Mouse (Mus musculus): ENCODE measurements around the gene Nr2c2. TPM values are rescaled to one million over a fixed set of nuclear protein-coding genes. Genes with fewer than 3 reads are reported as not detected.

Nr2c2 gene
- total RNA-seq (2023) = 51.1 and 70.9 TPM in 2 replicates

GRCm38 (mm10) chr6:92091130-92091591 is at the start of gene Nr2c2:
Gene Nr2c2, plus strand, starts transcription at chr6:92091390.

DNA sequence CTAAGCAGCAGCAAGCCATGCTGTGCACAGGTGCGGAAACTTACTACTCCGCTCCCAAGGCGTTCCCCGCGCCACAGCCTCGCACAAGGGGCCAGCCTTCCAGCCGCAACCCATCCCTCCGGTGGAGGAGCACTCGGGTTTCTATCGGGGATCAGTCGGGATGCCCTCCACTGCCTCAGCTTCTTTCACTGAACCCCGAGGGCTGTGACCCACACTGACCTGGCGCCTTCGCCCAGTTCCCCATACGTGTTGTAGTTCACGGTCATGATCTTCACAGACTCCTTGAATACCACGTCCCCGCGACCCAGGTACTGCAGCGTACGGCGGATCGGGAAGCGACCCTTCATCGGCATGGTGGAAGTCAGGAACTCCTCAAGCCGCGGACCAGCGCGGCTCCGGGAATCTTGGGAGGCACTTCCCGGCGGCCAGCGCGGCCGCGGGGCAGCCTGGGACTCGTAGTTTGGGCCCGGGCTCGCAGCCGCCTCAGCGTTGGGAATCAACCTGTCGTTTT is 92.5 kb downstream of the Nr2c2 start, which contains the start of gene Mrps25:
Gene Mrps25 (minus strand): TSS at position 413 of the 511 bp plus-strand sequence.

GRCm38 (mm10) chr6:92214773-92215449 is 123.7 kb downstream of the Nr2c2 start, which contains the start of gene Rbsn:
Gene Rbsn, minus strand, starts transcription at chr6:92214925.

Other genes with a start within 250 kb of the Nr2c2 start
- 42.5 and 45.7 TPM in 2 replicates for gene Ccdc174, start 213.3 kb upstream of the Nr2c2 start, total RNA-seq (2023)
- 1.4 and 3.7 TPM in 2 replicates for gene 4930590J08Rik, start 188.6 kb upstream of the Nr2c2 start, total RNA-seq (2023)
- gene Fgd5, start 112.5 kb upstream of the Nr2c2 start, total RNA-seq (2023) = 0.13 TPM in 1 of 2 replicates, not detected in the other
- gene Mrps25, start 92.6 kb downstream of the Nr2c2 start, total RNA-seq (2023) = 7.3 and 8.3 TPM in 2 replicates
- 21.5 and 24.3 TPM in 2 replicates for gene Rbsn, start 123.5 kb downstream of the Nr2c2 start, total RNA-seq (2023)
- 0.29 TPM in 1 of 2 replicates, not detected in the other for gene Trh, start 153.3 kb downstream of the Nr2c2 start, total RNA-seq (2023)

Data from neutrophil, adult 65 days (primary cell).